Mouse (Mus musculus) lung, postnatal 25 days (tissue): Measurements from ENCODE around the gene Ap2s1.

Source experiments
- DNase-seq: peaks from one replicate; pipeline ENCODE4 v3.0.0; 2022; ENCODE audit warnings: low spot score

Ap2s1 gene

GRCm38 (mm10) chr7:16752016-16752415 is 13.8 kb downstream of the Ap2s1 start:
- peak; percentile 44 for DNase-seq

GRCm38 (mm10) chr7:16755362-16756017 is 17.3 kb downstream of the Ap2s1 start:
- peak; percentile 53 for DNase-seq

GRCm38 (mm10) chr7:16758872-16759574 is 20.8 kb downstream of the Ap2s1 start:
- no peak for DNase-seq

- DNase-seq: peak; percentile 57
Measured at GRCm38 (mm10) chr7:16760292-16760691, 22.1 kb downstream of the Ap2s1 start.

- peak; percentile 81 for DNase-seq
Measured at GRCm38 (mm10) chr7:16761005-16761481, 22.8 kb downstream of the Ap2s1 start.

- DNase-seq: peak; percentile 32
Measured at GRCm38 (mm10) chr7:16761630-16762029, 23.4 kb downstream of the Ap2s1 start.

GRCm38 (mm10) chr7:16763463-16764218 is 25.4 kb downstream of the Ap2s1 start:
- peak; percentile 55 for DNase-seq

GRCm38 (mm10) chr7:16766443-16766842 is 28.2 kb downstream of the Ap2s1 start:
- DNase-seq: no peak

- DNase-seq: no peak
Measured at GRCm38 (mm10) chr7:16775888-16776287, 37.7 kb downstream of the Ap2s1 start.

GRCm38 (mm10) chr7:16780076-16780475 is 41.9 kb downstream of the Ap2s1 start:
- peak; percentile 90 for DNase-seq

GRCm38 (mm10) chr7:16780825-16781554 is 42.8 kb downstream of the Ap2s1 start, which contains the start of gene Slc1a5:
TSS of gene Slc1a5 (plus strand) at chr7:16781340.
- peak; percentile 97 for DNase-seq

GRCm38 (mm10) chr7:16781555-16781815 is 43.3 kb downstream of the Ap2s1 start:
- DNase-seq: no peak

GRCm38 (mm10) chr7:16781816-16782554 is 43.8 kb downstream of the Ap2s1 start:
- DNase-seq: no peak

GRCm38 (mm10) chr7:16782555-16783125 is 44.4 kb downstream of the Ap2s1 start:
- DNase-seq: no peak

- DNase-seq: peak; percentile 53
Measured at GRCm38 (mm10) chr7:16783224-16783688, 45.0 kb downstream of the Ap2s1 start.

- peak; percentile 88 for DNase-seq
Measured at GRCm38 (mm10) chr7:16783758-16784415, 45.7 kb downstream of the Ap2s1 start.

GRCm38 (mm10) chr7:16784498-16784976 is 46.3 kb downstream of the Ap2s1 start:
- peak; percentile 76 for DNase-seq

GRCm38 (mm10) chr7:16785541-16786083 is 47.4 kb downstream of the Ap2s1 start:
- DNase-seq: no peak

GRCm38 (mm10) chr7:16792316-16792715 is 54.1 kb downstream of the Ap2s1 start:
- peak; percentile 85 for DNase-seq
